Mouse (Mus musculus) cortical plate, adult 2 months (tissue): Measurements from ENCODE around the gene Tifab.

ENCODE experiments used
- CTCF ChIP-seq: fragments of 200-500 bp; IDR thresholded peaks from 2 replicates; pipeline ENCODE4 v1.5.1; 2011; ENCODE audit warnings: mild to moderate bottlenecking, control low read depth, low read length; ENCODE audit not compliant: insufficient read depth; ENCODE audit errors: extremely low read depth
- POLR2A ChIP-seq: fragments of 200-500 bp; IDR thresholded peaks from 2 replicates; pipeline ENCODE4 v1.6.1; 2011; ENCODE audit warnings: mild to moderate bottlenecking, low read length, control low read depth; ENCODE audit not compliant: insufficient read depth; ENCODE audit errors: extremely low read depth

DNA sequence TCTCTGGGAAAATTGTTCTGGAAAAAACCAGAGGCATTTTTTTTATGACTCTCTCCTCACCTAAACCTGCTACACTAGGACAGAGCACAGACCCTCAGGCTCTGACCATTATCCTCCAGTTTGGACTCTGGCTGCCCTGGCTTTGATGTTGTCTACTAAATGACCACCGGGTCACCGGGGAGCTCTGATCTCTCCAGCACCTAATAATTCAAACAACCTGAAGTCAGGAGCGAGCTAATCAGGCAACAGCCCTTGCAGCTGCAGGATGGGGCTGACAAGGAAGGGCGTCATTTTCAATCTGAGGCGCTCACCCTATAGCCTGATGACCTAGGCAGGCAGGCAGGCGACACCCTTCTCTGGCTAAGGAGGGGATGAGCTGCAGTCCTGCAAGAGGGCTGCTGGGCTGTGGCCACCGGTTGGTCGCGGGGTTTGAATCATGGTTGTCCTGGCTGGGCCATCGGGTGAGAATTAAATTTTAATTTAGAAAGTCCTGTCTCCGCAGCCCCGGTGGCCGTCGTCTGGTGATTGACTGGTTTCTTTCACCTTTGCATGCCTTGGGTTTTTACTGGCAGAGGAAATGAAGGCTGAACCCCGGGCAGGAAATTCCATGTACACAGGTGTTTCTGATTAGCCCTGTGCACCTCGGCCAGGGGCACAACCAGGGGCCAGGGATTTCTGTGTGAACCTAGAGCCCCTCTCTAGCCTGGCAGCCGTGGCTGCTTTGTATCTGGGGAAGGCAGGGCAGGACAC, 18.9 kb downstream of the Tifab start:
- TF ChIP-seq CTCF: no peak
- TF ChIP-seq POLR2A: no peak
